Mouse (Mus musculus) megakaryocyte progenitor cell, adult 5-6 weeks (primary cell): ENCODE results near the gene Card10. TPM values are rescaled to one million over a fixed set of nuclear protein-coding genes. Genes with fewer than 3 reads are reported as not detected.
A peak's percentile ranks its signal among the peaks of the same experiment; 100 is the strongest.

Experiments used
- ATAC-seq: replicated peaks from 2 replicates; pipeline ENCODE4 v1.8.0; 2016; ENCODE audit warnings: mild to moderate bottlenecking, moderate TSS enrichment, inconsistent platforms; ENCODE audit not compliant: poor library complexity
- total RNA-seq, 2 experiments: library from RNA; stranded (forward) in 1 of 2; stranded (reverse) in 1 of 2; fragments of 157-497, 149-512 nt in 1 of 2; fragments of 200-1000 nt in 1 of 2; gene quantifications; 2 replicates each; pipeline versions ENCODE4 v1.2.3 to v1.2.4; 2015 to 2017

Gene Card10
- total RNA-seq, 2 experiments from 2014 or later = 0.12 to 0.20 TPM

GRCm38 (mm10) chr15:78778077-78778870 is 24.6 kb downstream of the Card10 start:
- ATAC-seq = peak; percentile 83

GRCm38 (mm10) chr15:78773290-78773729 is 29.5 kb downstream of the Card10 start, which contains the start of gene Mfng:
Gene Mfng (minus strand): TSS chr15:78773475.
- peak; percentile 89 for ATAC-seq

GRCm38 (mm10) chr15:78772856-78773255 is 30.0 kb downstream of the Card10 start:
- ATAC-seq = no peak

- ATAC-seq = peak; percentile 58
These were observed 30.5 kb downstream of the Card10 start for GRCm38 (mm10) chr15:78772368-78772763.

GRCm38 (mm10) chr15:78771531-78772367 is 31.1 kb downstream of the Card10 start:
- ATAC-seq = peak; percentile 35

- ATAC-seq = no peak
These were observed 31.9 kb downstream of the Card10 start for GRCm38 (mm10) chr15:78770983-78771355.

GRCm38 (mm10) chr15:78770234-78770982 is 32.4 kb downstream of the Card10 start:
- ATAC-seq = no peak

GRCm38 (mm10) chr15:78769064-78769463 is 33.8 kb downstream of the Card10 start:
- no peak for ATAC-seq

GRCm38 (mm10) chr15:78763704-78764103 is 39.1 kb downstream of the Card10 start:
- ATAC-seq = no peak

- ATAC-seq = no peak
These were observed 39.6 kb downstream of the Card10 start for GRCm38 (mm10) chr15:78763210-78763609.

- ATAC-seq = no peak
These were observed 41.7 kb downstream of the Card10 start for GRCm38 (mm10) chr15:78761112-78761511.

GRCm38 (mm10) chr15:78758132-78758531 is 44.7 kb downstream of the Card10 start:
- ATAC-seq = no peak

GRCm38 (mm10) chr15:78755966-78756725 is 46.7 kb downstream of the Card10 start:
- ATAC-seq = no peak

GRCm38 (mm10) chr15:78755226-78755625 is 47.6 kb downstream of the Card10 start:
- no peak for ATAC-seq

- peak; percentile 77 for ATAC-seq
These were observed 48.7 kb downstream of the Card10 start for GRCm38 (mm10) chr15:78754144-78754543.

- no peak for ATAC-seq
These were observed 49.9 kb downstream of the Card10 start for GRCm38 (mm10) chr15:78752991-78753390.

- no peak for ATAC-seq
These were observed 52.1 kb downstream of the Card10 start for GRCm38 (mm10) chr15:78750608-78751350.

- ATAC-seq = 0 out of 2 replicates have a peak, but pooled peaks have one; percentile 26
These were observed 53.0 kb downstream of the Card10 start for GRCm38 (mm10) chr15:78749855-78750254.

GRCm38 (mm10) chr15:78744206-78744605 is 58.6 kb downstream of the Card10 start:
- peak; percentile 88 for ATAC-seq

GRCm38 (mm10) chr15:78742831-78743230 is 60.0 kb downstream of the Card10 start:
- ATAC-seq = no peak
